Mouse (Mus musculus) stomach, embryonic 16.5 days (tissue): Measurements from ENCODE around the gene Focad. TPM values are rescaled to one million over a fixed set of nuclear protein-coding genes. Genes with fewer than 3 reads are reported as not detected.

Experiments
- ATAC-seq: fragments of 200-750 bp; cut with Nextera tagmentation; 2 replicates; pipeline ENCODE4 v1.8.0; 2017; ENCODE audit warnings: moderate number of reproducible peaks, moderate TSS enrichment; ENCODE audit not compliant: insufficient read depth, low FRiP score
- H3K27ac ChIP-seq: fragments of 300-500 bp; sonication (generic); 2 replicates; pipeline ENCODE4 v1.5.1; 2014; ENCODE audit warnings: low read length
- H3K27me3 ChIP-seq: fragments of 300-500 bp; sonication (generic); 2 replicates; pipeline ENCODE4 v1.6.1; 2014; ENCODE audit warnings: low read length, control low read depth, mixed read lengths; ENCODE audit not compliant: control insufficient read depth, insufficient read depth
- H3K36me3 ChIP-seq: fragments of 300-500 bp; sonication (generic); 2 replicates; pipeline ENCODE4 v1.6.1; 2014; ENCODE audit warnings: low read length; ENCODE audit not compliant: control insufficient read depth, insufficient read depth
- H3K4me1 ChIP-seq: fragments of 300-500 bp; sonication (generic); 2 replicates; pipeline ENCODE4 v1.6.1; 2014; ENCODE audit warnings: low read length, control low read depth, mixed read lengths; ENCODE audit not compliant: control insufficient read depth, insufficient read depth
- H3K4me2 ChIP-seq: fragments of 300-500 bp; sonication (generic); 2 replicates; pipeline ENCODE4 v1.6.1; 2014; ENCODE audit warnings: low read depth, low read length, mixed read lengths
- H3K4me3 ChIP-seq: fragments of 300-500 bp; sonication (generic); replicated peaks from 2 replicates; pipeline ENCODE4 v1.5.1; 2014; ENCODE audit warnings: mild to moderate bottlenecking, low read length
- H3K9ac ChIP-seq: fragments of 300-500 bp; sonication (generic); 2 replicates; pipeline ENCODE4 v1.6.1; 2014; ENCODE audit warnings: low read length
- H3K9me3 ChIP-seq: fragments of 300-500 bp; sonication (generic); replicated peaks from 2 replicates; pipeline ENCODE4 v1.6.1; 2016; ENCODE audit warnings: low read length, control low read depth; ENCODE audit not compliant: control insufficient read depth
- WGBS: fragments of 180-500 bp; shearing (Covaris S2); extraction: QIAGEN DNeasy Blood & Tissue Kit; methylation state at CpG from one replicate; pipeline ENCODE4 v1.1.7; 2014; 5-methylcytosine and 5-hydroxymethylcytosine counted together
- microRNA counts: library from miRNA; unstranded; fragments of <30 nt; microRNA quantifications from one replicate; lab custom pipeline; 2016
- microRNA-seq: library from miRNA; unstranded; fragments of <30 nt; microRNA quantifications from one replicate; pipeline ENCODE4, GENCODE M21; 2016
- polyA plus RNA-seq: library from polyadenylated mRNA; unstranded; fragments of >200 nt; fragmentation: Nextera tagmentation; extraction: Ambion mirVana; gene quantifications from 2 replicates; pipeline ENCODE4 v1.2.1, GENCODE M21; 2015

Focad gene
- polyA plus RNA-seq, 1 experiment from 2014 or later = 14.9 TPM

GRCm38 (mm10) chr4:88450087-88450765, 355.8 kb downstream of the Focad start:
- H3K36me3 ChIP-seq = no peaks in the 10 kb centered on the region
- no peak overlapping the region for H3K27ac ChIP-seq
- H3K9ac ChIP-seq = no peak overlapping the region
- 91% methylated on average over 1 of the region's 1 CpGs for WGBS
- no peaks in the 10 kb centered on the region for H3K9me3 ChIP-seq
- H3K4me3 ChIP-seq = no peak overlapping the region
- H3K4me1 ChIP-seq = no peaks in the 10 kb centered on the region
- no peak for ATAC-seq
- H3K4me2 ChIP-seq = no peak overlapping the region
- H3K27me3 ChIP-seq = no peaks in the 10 kb centered on the region

GRCm38 (mm10) chr4:88458093-88458492, 363.7 kb downstream of the Focad start:
- no peaks in the 10 kb centered on the region for H3K9me3 ChIP-seq
- H3K27ac ChIP-seq = no peak overlapping the region
- H3K4me2 ChIP-seq = no peak overlapping the region
- no peaks in the 10 kb centered on the region for H3K27me3 ChIP-seq
- H3K9ac ChIP-seq = no peak overlapping the region
- no peaks in the 10 kb centered on the region for H3K36me3 ChIP-seq
- 93% methylated on average over 1 of the region's 1 CpGs for WGBS
- no peaks in the 10 kb centered on the region for H3K4me1 ChIP-seq
- no peak for ATAC-seq
- no peak overlapping the region for H3K4me3 ChIP-seq

GRCm38 (mm10) chr4:88458673-88459072, 364.2 kb downstream of the Focad start:
- 70% methylated on average over 2 of the region's 2 CpGs for WGBS

More at GRCm38 (mm10) chr4:88458673-88459072, 364.2 kb downstream of the Focad start:
- no peaks in the 10 kb centered on the region for H3K4me1 ChIP-seq
- no peaks in the 10 kb centered on the region for H3K9me3 ChIP-seq
- ATAC-seq = no peak
- no peak overlapping the region for H3K4me3 ChIP-seq
- no peak overlapping the region for H3K9ac ChIP-seq
- no peak overlapping the region for H3K27ac ChIP-seq
- H3K27me3 ChIP-seq = no peaks in the 10 kb centered on the region
- H3K36me3 ChIP-seq = no peaks in the 10 kb centered on the region
- H3K4me2 ChIP-seq = no peak overlapping the region

MicroRNAs within 50 kb of the gene (microRNA counts, 519-probe panel; counts per million panel counts)
- 1,360 counts per million, percentile 12 among the panel's probes with 10 or more counts for microRNA mmu-miR-491 (lab: Ali Mortazavi, UCI)

Small RNA genes lying within 50 kb of the gene (microRNA-seq; reads per million reads assigned to microRNA genes)
- gene Mir491 = 2.5 reads per million, percentile 13 among the genes with 10 or more reads in this experiment

Other genes starting within 250 kb of the Focad start
- gene Mllt3, start 61.3 kb upstream of the Focad start, polyA plus RNA-seq = 33.0 and 41.5 TPM in 2 replicates